Mouse (Mus musculus) intestine, embryonic 16.5 days (tissue): ENCODE data around the gene Aldh1l1. TPM values are rescaled to one million over a fixed set of nuclear protein-coding genes. Genes with fewer than 3 reads are reported as not detected.

Source experiments
- ATAC-seq: fragments of 200-750 bp; cut with Nextera tagmentation; 2 replicates; pipeline ENCODE4 v1.8.0; 2017; ENCODE audit warnings: moderate TSS enrichment, moderate library complexity
- H3K27ac ChIP-seq: fragments of 300-500 bp; sonication (generic); 2 replicates; pipeline ENCODE4 v1.5.1; 2014; ENCODE audit warnings: mild to moderate bottlenecking, low read length
- H3K27me3 ChIP-seq: fragments of 300-500 bp; sonication (generic); replicated peaks from 2 replicates; pipeline ENCODE4 v1.6.1; 2014; ENCODE audit warnings: low read length, control low read depth, mixed read lengths; ENCODE audit not compliant: control insufficient read depth, insufficient read depth
- H3K36me3 ChIP-seq: fragments of 300-500 bp; sonication (generic); 2 replicates; pipeline ENCODE4 v1.6.1; 2014; ENCODE audit warnings: low read length, control low read depth; ENCODE audit not compliant: control insufficient read depth, insufficient read depth
- H3K4me1 ChIP-seq: fragments of 300-500 bp; sonication (generic); 2 replicates; pipeline ENCODE4 v1.6.1; 2014; ENCODE audit warnings: low read length, control low read depth, mixed read lengths; ENCODE audit not compliant: control insufficient read depth, insufficient read depth
- H3K4me2 ChIP-seq: fragments of 300-500 bp; sonication (generic); 2 replicates; pipeline ENCODE4 v1.6.1; 2014; ENCODE audit warnings: low read depth, low read length, control low read depth
- H3K4me3 ChIP-seq: fragments of 300-500 bp; sonication (generic); 2 replicates; pipeline ENCODE4 v1.5.1; 2014; ENCODE audit warnings: mild to moderate bottlenecking, low read length
- H3K9ac ChIP-seq: fragments of 300-500 bp; sonication (generic); 2 replicates; pipeline ENCODE4 v1.6.1; 2014; ENCODE audit warnings: low read depth, low read length
- H3K9me3 ChIP-seq: fragments of 300-500 bp; sonication (generic); 2 replicates; pipeline ENCODE4 v1.6.1; 2016; ENCODE audit warnings: low read length, control low read depth; ENCODE audit not compliant: control insufficient read depth
- WGBS: fragments of 180-500 bp; shearing (Covaris S2); extraction: QIAGEN DNeasy Blood & Tissue Kit; methylation state at CpG from one replicate; pipeline ENCODE4 v1.1.7; 2014; 5-methylcytosine and 5-hydroxymethylcytosine counted together
- polyA plus RNA-seq: library from polyadenylated mRNA; unstranded; fragments of >200 nt; fragmentation: Nextera tagmentation; extraction: Ambion mirVana; gene quantifications from 2 replicates; pipeline ENCODE4 v1.2.1, GENCODE M21; 2015

The Aldh1l1 gene
- polyA plus RNA-seq, 1 experiment from 2014 or later: 27.4 TPM

- ATAC-seq: no peak
- no peaks in the 10 kb centered on the region for H3K36me3 ChIP-seq
- H3K9ac ChIP-seq: no peak overlapping the region
- H3K4me3 ChIP-seq: no peak overlapping the region
- H3K27me3 ChIP-seq: no peaks in the 10 kb centered on the region
- no peaks in the 10 kb centered on the region for H3K9me3 ChIP-seq
- H3K4me1 ChIP-seq: peaks cover 5% of the 10 kb centered on the region; the same call in 1 of the 2 replicates
- H3K27ac ChIP-seq: no peak overlapping the region
- WGBS: 87% methylated on average over 6 of the region's 6 CpGs
- no peak overlapping the region for H3K4me2 ChIP-seq
Observed at GRCm38 (mm10) chr6:90469041-90469440, 17.2 kb upstream of the Aldh1l1 start.

GRCm38 (mm10) chr6:90470255-90470654, 16.0 kb upstream of the Aldh1l1 start:
- no peak overlapping the region for H3K4me2 ChIP-seq
- no peak overlapping the region for H3K27ac ChIP-seq
- WGBS: 96% methylated on average over 2 of the region's 2 CpGs

GRCm38 (mm10) chr6:90470947-90471541, 15.2 kb upstream of the Aldh1l1 start:
- Histone ChIP-seq H3K36me3 (no peaks in the 10 kb centered on the region), H3K9ac (no peak overlapping the region), H3K4me1 (peaks cover 5% of the 10 kb centered on the region; the same call in 1 of the 2 replicates), H3K4me2 (no peak overlapping the region), H3K27me3 (no peaks in the 10 kb centered on the region), H3K9me3 (no peaks in the 10 kb centered on the region), H3K27ac (peak overlapping the region; percentile 33; the same call in 1 of the 2 replicates), H3K4me3 (no peak overlapping the region)
- peak; percentile 34; the same call in 1 of the 2 replicates for ATAC-seq
- WGBS: 56% methylated on average over 12 of the region's 12 CpGs

More at GRCm38 (mm10) chr6:90470255-90470654, 16.0 kb upstream of the Aldh1l1 start:
- no peak for ATAC-seq
- Histone ChIP-seq H3K27me3 (no peaks in the 10 kb centered on the region), H3K36me3 (no peaks in the 10 kb centered on the region), H3K4me1 (peaks cover 5% of the 10 kb centered on the region; the same call in 1 of the 2 replicates), H3K9me3 (no peaks in the 10 kb centered on the region), H3K4me3 (no peak overlapping the region), H3K9ac (no peak overlapping the region)

- WGBS: 72% methylated on average over 4 of the region's 4 CpGs
- Histone ChIP-seq H3K27me3 (no peaks in the 10 kb centered on the region), H3K4me3 (no peak overlapping the region), H3K9me3 (no peaks in the 10 kb centered on the region), H3K27ac (no peak overlapping the region), H3K4me1 (peaks cover 5% of the 10 kb centered on the region; the same call in 1 of the 2 replicates), H3K9ac (no peak overlapping the region), H3K4me2 (no peak overlapping the region), H3K36me3 (no peaks in the 10 kb centered on the region)
- no peak for ATAC-seq
Observed at GRCm38 (mm10) chr6:90472079-90472478, 14.1 kb upstream of the Aldh1l1 start.

- WGBS: 79% methylated on average over 3 of the region's 3 CpGs
- Histone ChIP-seq H3K27me3 (no peaks in the 10 kb centered on the region), H3K4me1 (peaks cover 5% of the 10 kb centered on the region; the same call in 1 of the 2 replicates), H3K36me3 (no peaks in the 10 kb centered on the region), H3K27ac (no peak overlapping the region), H3K9ac (no peak overlapping the region), H3K4me3 (no peak overlapping the region), H3K4me2 (no peak overlapping the region), H3K9me3 (no peaks in the 10 kb centered on the region)
- ATAC-seq: no peak
Observed at GRCm38 (mm10) chr6:90472697-90473096, 13.5 kb upstream of the Aldh1l1 start.

GRCm38 (mm10) chr6:90473630-90474360, 12.4 kb upstream of the Aldh1l1 start:
- Histone ChIP-seq H3K9ac (no peak overlapping the region), H3K27ac (no peak overlapping the region), H3K36me3 (no peaks in the 10 kb centered on the region), H3K4me3 (no peak overlapping the region), H3K4me1 (peaks cover 5% of the 10 kb centered on the region; the same call in 1 of the 2 replicates), H3K27me3 (no peaks in the 10 kb centered on the region), H3K4me2 (no peak overlapping the region), H3K9me3 (no peaks in the 10 kb centered on the region)
- ATAC-seq: no peak
- 94% methylated on average over 24 of the region's 24 CpGs for WGBS

GRCm38 (mm10) chr6:90474361-90474750, 11.9 kb upstream of the Aldh1l1 start:
- Histone ChIP-seq H3K9ac (no peak overlapping the region), H3K9me3 (no peaks in the 10 kb centered on the region), H3K4me2 (no peak overlapping the region), H3K27ac (no peak overlapping the region), H3K4me1 (peaks cover 5% of the 10 kb centered on the region; the same call in 1 of the 2 replicates), H3K27me3 (no peaks in the 10 kb centered on the region), H3K36me3 (no peaks in the 10 kb centered on the region), H3K4me3 (no peak overlapping the region)
- 85% methylated on average over 3 of the region's 3 CpGs for WGBS
- ATAC-seq: no peak

- Histone ChIP-seq H3K4me2 (no peak overlapping the region), H3K4me3 (no peak overlapping the region), H3K27ac (no peak overlapping the region), H3K4me1 (peaks cover 5% of the 10 kb centered on the region; the same call in 1 of the 2 replicates), H3K36me3 (no peaks in the 10 kb centered on the region), H3K9ac (no peak overlapping the region), H3K27me3 (no peaks in the 10 kb centered on the region), H3K9me3 (no peaks in the 10 kb centered on the region)
- WGBS: 71% methylated on average over 4 of the region's 4 CpGs
- no peak for ATAC-seq
Observed at GRCm38 (mm10) chr6:90475176-90475853, 10.9 kb upstream of the Aldh1l1 start.

GRCm38 (mm10) chr6:90475854-90476212, 10.4 kb upstream of the Aldh1l1 start:
- WGBS: 79% methylated on average over 3 of the region's 3 CpGs
- Histone ChIP-seq H3K27me3 (no peaks in the 10 kb centered on the region), H3K9ac (no peak overlapping the region), H3K9me3 (no peaks in the 10 kb centered on the region), H3K4me1 (peaks cover 2% of the 10 kb centered on the region; the same call in 1 of the 2 replicates), H3K4me2 (no peak overlapping the region), H3K27ac (no peak overlapping the region), H3K36me3 (no peaks in the 10 kb centered on the region), H3K4me3 (no peak overlapping the region)
- ATAC-seq: no peak
